Mouse (Mus musculus) hindbrain, postnatal 0 days (tissue): ENCODE measurements at regions not wholly inside any gene's neighbourhood (a gene's known extent, or its start where the extent isn't known, plus 50 kb on each side); places are given as distances from the start of the nearest gene placed in this dataset.

Experiments used
- ATAC-seq: fragments of 200-750 bp; cut with Nextera tagmentation; 2 replicates; pipeline ENCODE4 v1.8.0; 2017; ENCODE audit warnings: mild to moderate bottlenecking, moderate TSS enrichment, moderate library complexity
- DNase-seq: peaks from one replicate; pipeline ENCODE4 v3.0.0-alpha.2; 2015; ENCODE audit warnings: low spot score
- H3K27ac ChIP-seq: fragments of 300-500 bp; sonication (generic); 2 replicates; pipeline ENCODE4 v1.5.1; 2014; ENCODE audit warnings: mild to moderate bottlenecking
- H3K27me3 ChIP-seq: fragments of 300-500 bp; sonication (generic); 2 replicates; pipeline ENCODE4 v1.6.1; 2014; ENCODE audit warnings: low read length, mixed read lengths; ENCODE audit not compliant: insufficient read depth
- H3K36me3 ChIP-seq: fragments of 300-500 bp; sonication (generic); 2 replicates; pipeline ENCODE4 v1.6.1; 2014; ENCODE audit warnings: low read length, mixed read lengths; ENCODE audit not compliant: insufficient read depth
- H3K4me1 ChIP-seq: fragments of 300-500 bp; sonication (generic); 2 replicates; pipeline ENCODE4 v1.6.1; 2014; ENCODE audit warnings: antibody characterized with exemption, low read length, mixed read lengths; ENCODE audit not compliant: insufficient read depth
- H3K4me2 ChIP-seq: fragments of 300-500 bp; sonication (generic); 2 replicates; pipeline ENCODE4 v1.6.1; 2014; ENCODE audit warnings: low read depth, mild to moderate bottlenecking, low read length, moderate library complexity, mixed read lengths
- H3K4me3 ChIP-seq: fragments of 300-500 bp; sonication (generic); 2 replicates; pipeline ENCODE4 v1.5.1; 2014; ENCODE audit warnings: low read length
- H3K9ac ChIP-seq: fragments of 300-500 bp; sonication (generic); replicated peaks from 2 replicates; pipeline ENCODE4 v1.6.1; 2014; ENCODE audit warnings: mild to moderate bottlenecking, low read length, moderate library complexity, mixed read lengths
- H3K9me3 ChIP-seq: fragments of 300-500 bp; sonication (generic); 2 replicates; pipeline ENCODE4 v1.6.1; 2016; ENCODE audit warnings: low read length, mixed read lengths
- CTCF ChIP-seq: IDR thresholded peaks from 2 replicates; pipeline ENCODE4 v1.5.1; 2016; ENCODE audit warnings: antibody characterized with exemption, control low read depth, low read depth
- WGBS: fragments of 180-500 bp; shearing (Covaris S2); extraction: QIAGEN DNeasy Blood & Tissue Kit; methylation state at CpG from one replicate; pipeline ENCODE4 v1.1.7; 2014; 5-methylcytosine and 5-hydroxymethylcytosine counted together

GRCm38 (mm10) chr12:88530450-88531143 is 170.2 kb downstream of the Adck1 start:
- TF ChIP-seq CTCF, result no peak
- H3K9ac ChIP-seq, result no peak overlapping the region
- H3K36me3 ChIP-seq, result no peaks in the 10 kb centered on the region
- peak; percentile 3 for DNase-seq
- H3K27me3 ChIP-seq, result no peaks in the 10 kb centered on the region
- WGBS, result 38% methylated on average over 5 of the region's 5 CpGs
- no peak overlapping the region for H3K4me3 ChIP-seq
- H3K27ac ChIP-seq, result no peak overlapping the region
- no peak overlapping the region for H3K4me2 ChIP-seq
- H3K4me1 ChIP-seq, result no peaks in the 10 kb centered on the region
- H3K9me3 ChIP-seq, result no peaks in the 10 kb centered on the region
- ATAC-seq, result no peak

GRCm38 (mm10) chr12:88532261-88532973 is 172.1 kb downstream of the Adck1 start:
- Histone ChIP-seq H3K27ac (no peak overlapping the region), H3K4me3 (no peak overlapping the region), H3K9me3 (no peaks in the 10 kb centered on the region), H3K27me3 (no peaks in the 10 kb centered on the region), H3K4me2 (no peak overlapping the region), H3K36me3 (no peaks in the 10 kb centered on the region), H3K9ac (no peak overlapping the region), H3K4me1 (no peaks in the 10 kb centered on the region)
- DNase-seq (no peak), ATAC-seq (no peak)
- TF ChIP-seq CTCF, result no peak
- WGBS, result 65% methylated on average over 8 of the region's 8 CpGs

GRCm38 (mm10) chr12:88551856-88552255 is 170.8 kb upstream of the Nrxn3 start:
- Histone ChIP-seq H3K4me2 (no peak overlapping the region), H3K27ac (no peak overlapping the region), H3K36me3 (no peaks in the 10 kb centered on the region), H3K4me3 (no peak overlapping the region), H3K9ac (no peak overlapping the region), H3K9me3 (no peaks in the 10 kb centered on the region), H3K4me1 (no peaks in the 10 kb centered on the region), H3K27me3 (no peaks in the 10 kb centered on the region)
- ATAC-seq (no peak), DNase-seq (no peak)
- no peak for TF ChIP-seq CTCF
- 81% methylated on average over 1 of the region's 1 CpGs for WGBS

GRCm38 (mm10) chr12:88555475-88555874 is 167.2 kb upstream of the Nrxn3 start:
- H3K4me3 ChIP-seq, result no peak overlapping the region
- TF ChIP-seq CTCF, result no peak
- H3K4me1 ChIP-seq, result no peaks in the 10 kb centered on the region
- H3K4me2 ChIP-seq, result no peak overlapping the region
- no peaks in the 10 kb centered on the region for H3K27me3 ChIP-seq
- no peak overlapping the region for H3K9ac ChIP-seq
- 90% methylated on average over 2 of the region's 2 CpGs for WGBS
- H3K27ac ChIP-seq, result no peak overlapping the region
- no peak for ATAC-seq
- no peaks in the 10 kb centered on the region for H3K36me3 ChIP-seq
- DNase-seq, result no peak
- H3K9me3 ChIP-seq, result no peaks in the 10 kb centered on the region

GRCm38 (mm10) chr12:88558036-88558435 is 164.6 kb upstream of the Nrxn3 start:
- TF ChIP-seq CTCF, result no peak

GRCm38 (mm10) chr12:88579974-88580373 is 142.7 kb upstream of the Nrxn3 start:
- peak; percentile 61 for ATAC-seq
- Histone ChIP-seq H3K9me3 (no peaks in the 10 kb centered on the region), H3K27me3 (no peaks in the 10 kb centered on the region), H3K4me1 (no peaks in the 10 kb centered on the region), H3K9ac (no peak overlapping the region), H3K36me3 (no peaks in the 10 kb centered on the region), H3K4me2 (no peak overlapping the region), H3K4me3 (no peak overlapping the region), H3K27ac (no peak overlapping the region)
- peak; percentile 51 for DNase-seq
- WGBS, result 17% methylated on average over 8 of the region's 8 CpGs
- TF ChIP-seq CTCF, result no peak

More at GRCm38 (mm10) chr12:88558036-88558435, 164.6 kb upstream of the Nrxn3 start:
- WGBS, result 73% methylated on average over 3 of the region's 3 CpGs
- no peak overlapping the region for H3K4me2 ChIP-seq
- no peaks in the 10 kb centered on the region for H3K36me3 ChIP-seq
- H3K9ac ChIP-seq, result no peak overlapping the region
- no peak overlapping the region for H3K4me3 ChIP-seq
- H3K4me1 ChIP-seq, result no peaks in the 10 kb centered on the region
- DNase-seq, result no peak
- no peak overlapping the region for H3K27ac ChIP-seq
- H3K9me3 ChIP-seq, result no peaks in the 10 kb centered on the region
- H3K27me3 ChIP-seq, result no peaks in the 10 kb centered on the region
- no peak for ATAC-seq

GRCm38 (mm10) chr12:88605939-88606338 is 116.7 kb upstream of the Nrxn3 start:
- DNase-seq, result no peak
- Histone ChIP-seq H3K27me3 (no peaks in the 10 kb centered on the region), H3K27ac (no peak overlapping the region), H3K9me3 (no peaks in the 10 kb centered on the region), H3K9ac (no peak overlapping the region), H3K4me3 (no peak overlapping the region), H3K4me2 (no peak overlapping the region), H3K36me3 (no peaks in the 10 kb centered on the region), H3K4me1 (no peaks in the 10 kb centered on the region)
- no peak for ATAC-seq
- no peak for TF ChIP-seq CTCF
